Mouse (Mus musculus): Measurements from ENCODE around the gene Atrnl1. TPM values are rescaled to one million over a fixed set of nuclear protein-coding genes. Genes with fewer than 3 reads are reported as not detected.

Atrnl1 gene
- polyA plus RNA-seq, 1 experiment from 2014 or later: 7.6 TPM

- Histone ChIP-seq H3K9me3 (ENCODE audit: control insufficient read depth, low read length) (no peaks in the 10 kb centered on the region), H3K4me3 (ENCODE audit: low read depth, low read length) (no peak overlapping the region), H3K9ac (ENCODE audit: low read length) (no peak overlapping the region), H3K27me3 (ENCODE audit: control insufficient read depth, insufficient read depth, low read length) (no peaks in the 10 kb centered on the region), H3K4me1 (ENCODE audit: control insufficient read depth, insufficient read depth, low read length) (no peaks in the 10 kb centered on the region), H3K36me3 (ENCODE audit: control insufficient read depth, insufficient read depth, low read length) (no peaks in the 10 kb centered on the region), H3K4me2 (ENCODE audit: low read depth) (no peak overlapping the region), H3K27ac (ENCODE audit: low read depth, low read length) (no peak overlapping the region)
- DNase-seq (ENCODE audit: low spot score): no peak
- ATAC-seq (ENCODE audit: insufficient read depth, low FRiP score, low TSS enrichment): no peak
- 96% methylated on average over 2 of the region's 2 CpGs for WGBS
These were observed 151.7 kb downstream of the Atrnl1 start for GRCm38 (mm10) chr19:57762526-57762925.

GRCm38 (mm10) chr19:57764576-57765371, 153.9 kb downstream of the Atrnl1 start:
- Histone ChIP-seq H3K9me3 (ENCODE audit: control insufficient read depth, low read length) (no peaks in the 10 kb centered on the region), H3K4me1 (ENCODE audit: control insufficient read depth, insufficient read depth, low read length) (no peaks in the 10 kb centered on the region), H3K36me3 (ENCODE audit: control insufficient read depth, insufficient read depth, low read length) (no peaks in the 10 kb centered on the region), H3K9ac (ENCODE audit: low read length) (no peak overlapping the region), H3K4me3 (ENCODE audit: low read depth, low read length) (no peak overlapping the region), H3K27me3 (ENCODE audit: control insufficient read depth, insufficient read depth, low read length) (no peaks in the 10 kb centered on the region), H3K27ac (ENCODE audit: low read depth, low read length) (no peak overlapping the region), H3K4me2 (ENCODE audit: low read depth) (no peak overlapping the region)
- 83% methylated on average over 16 of the region's 16 CpGs for WGBS
- DNase-seq (ENCODE audit: low spot score): no peak
- no peak for ATAC-seq (ENCODE audit: insufficient read depth, low FRiP score, low TSS enrichment)

GRCm38 (mm10) chr19:57767051-57767450, 156.2 kb downstream of the Atrnl1 start:
- no peak overlapping the region for H3K4me3 ChIP-seq (ENCODE audit: low read depth, low read length)
- no peak overlapping the region for H3K9ac ChIP-seq (ENCODE audit: low read length)
- ATAC-seq (ENCODE audit: insufficient read depth, low FRiP score, low TSS enrichment) (no peak), DNase-seq (ENCODE audit: low spot score) (no peak)
- no peaks in the 10 kb centered on the region for H3K9me3 ChIP-seq (ENCODE audit: control insufficient read depth, low read length)
- H3K27me3 ChIP-seq (ENCODE audit: control insufficient read depth, insufficient read depth, low read length): no peaks in the 10 kb centered on the region
- 87% methylated on average over 2 of the region's 2 CpGs for WGBS
- no peaks in the 10 kb centered on the region for H3K36me3 ChIP-seq (ENCODE audit: control insufficient read depth, insufficient read depth, low read length)
- H3K4me2 ChIP-seq (ENCODE audit: low read depth): no peak overlapping the region
- H3K27ac ChIP-seq (ENCODE audit: low read depth, low read length): no peak overlapping the region
- no peaks in the 10 kb centered on the region for H3K4me1 ChIP-seq (ENCODE audit: control insufficient read depth, insufficient read depth, low read length)

- Histone ChIP-seq H3K9ac (ENCODE audit: low read length) (no peak overlapping the region), H3K4me2 (ENCODE audit: low read depth) (no peak overlapping the region), H3K9me3 (ENCODE audit: control insufficient read depth, low read length) (no peaks in the 10 kb centered on the region), H3K27me3 (ENCODE audit: control insufficient read depth, insufficient read depth, low read length) (no peaks in the 10 kb centered on the region), H3K4me1 (ENCODE audit: control insufficient read depth, insufficient read depth, low read length) (no peaks in the 10 kb centered on the region), H3K4me3 (ENCODE audit: low read depth, low read length) (no peak overlapping the region), H3K27ac (ENCODE audit: low read depth, low read length) (no peak overlapping the region), H3K36me3 (ENCODE audit: control insufficient read depth, insufficient read depth, low read length) (no peaks in the 10 kb centered on the region)
- ATAC-seq (ENCODE audit: insufficient read depth, low FRiP score, low TSS enrichment): no peak
- DNase-seq (ENCODE audit: low spot score): no peak
- WGBS: 93% methylated on average over 11 of the region's 11 CpGs
These were observed 157.8 kb downstream of the Atrnl1 start for GRCm38 (mm10) chr19:57768661-57769060.

GRCm38 (mm10) chr19:57782366-57783089, 171.7 kb downstream of the Atrnl1 start:
- Histone ChIP-seq H3K27ac (ENCODE audit: low read depth, low read length) (no peak overlapping the region), H3K36me3 (ENCODE audit: control insufficient read depth, insufficient read depth, low read length) (no peaks in the 10 kb centered on the region), H3K4me2 (ENCODE audit: low read depth) (no peak overlapping the region), H3K9me3 (ENCODE audit: control insufficient read depth, low read length) (no peaks in the 10 kb centered on the region), H3K4me3 (ENCODE audit: low read depth, low read length) (no peak overlapping the region), H3K9ac (ENCODE audit: low read length) (no peak overlapping the region), H3K27me3 (ENCODE audit: control insufficient read depth, insufficient read depth, low read length) (no peaks in the 10 kb centered on the region), H3K4me1 (ENCODE audit: control insufficient read depth, insufficient read depth, low read length) (no peaks in the 10 kb centered on the region)
- DNase-seq (ENCODE audit: low spot score) (no peak), ATAC-seq (ENCODE audit: insufficient read depth, low FRiP score, low TSS enrichment) (no peak)
- 92% methylated on average over 3 of the region's 3 CpGs for WGBS

GRCm38 (mm10) chr19:57786699-57787098, 175.9 kb downstream of the Atrnl1 start:
- no peak for ATAC-seq (ENCODE audit: insufficient read depth, low FRiP score, low TSS enrichment)
- Histone ChIP-seq H3K4me2 (ENCODE audit: low read depth) (no peak overlapping the region), H3K27ac (ENCODE audit: low read depth, low read length) (no peak overlapping the region), H3K4me1 (ENCODE audit: control insufficient read depth, insufficient read depth, low read length) (no peaks in the 10 kb centered on the region), H3K27me3 (ENCODE audit: control insufficient read depth, insufficient read depth, low read length) (no peaks in the 10 kb centered on the region), H3K4me3 (ENCODE audit: low read depth, low read length) (no peak overlapping the region), H3K9ac (ENCODE audit: low read length) (no peak overlapping the region), H3K9me3 (ENCODE audit: control insufficient read depth, low read length) (no peaks in the 10 kb centered on the region), H3K36me3 (ENCODE audit: control insufficient read depth, insufficient read depth, low read length) (no peaks in the 10 kb centered on the region)
- no peak for DNase-seq (ENCODE audit: low spot score)
- WGBS: 62% methylated on average over 5 of the region's 5 CpGs

GRCm38 (mm10) chr19:57802207-57802606, 191.4 kb downstream of the Atrnl1 start:
- no peaks in the 10 kb centered on the region for H3K9me3 ChIP-seq (ENCODE audit: control insufficient read depth, low read length)
- H3K27me3 ChIP-seq (ENCODE audit: control insufficient read depth, insufficient read depth, low read length): no peaks in the 10 kb centered on the region
- ATAC-seq (ENCODE audit: insufficient read depth, low FRiP score, low TSS enrichment) (no peak), DNase-seq (ENCODE audit: low spot score) (no peak)
- no peaks in the 10 kb centered on the region for H3K4me1 ChIP-seq (ENCODE audit: control insufficient read depth, insufficient read depth, low read length)
- no peak overlapping the region for H3K4me2 ChIP-seq (ENCODE audit: low read depth)
- H3K4me3 ChIP-seq (ENCODE audit: low read depth, low read length): no peak overlapping the region
- WGBS: 84% methylated on average over 9 of the region's 9 CpGs
- no peaks in the 10 kb centered on the region for H3K36me3 ChIP-seq (ENCODE audit: control insufficient read depth, insufficient read depth, low read length)
- H3K27ac ChIP-seq (ENCODE audit: low read depth, low read length): no peak overlapping the region
- H3K9ac ChIP-seq (ENCODE audit: low read length): no peak overlapping the region

GRCm38 (mm10) chr19:57802771-57803482, 192.1 kb downstream of the Atrnl1 start:
- no peak overlapping the region for H3K27ac ChIP-seq (ENCODE audit: low read depth, low read length)
- no peaks in the 10 kb centered on the region for H3K9me3 ChIP-seq (ENCODE audit: control insufficient read depth, low read length)
- WGBS: 81% methylated on average over 14 of the region's 14 CpGs
- ATAC-seq (ENCODE audit: insufficient read depth, low FRiP score, low TSS enrichment): no peak
- H3K9ac ChIP-seq (ENCODE audit: low read length): no peak overlapping the region
- no peak for DNase-seq (ENCODE audit: low spot score)
- H3K4me1 ChIP-seq (ENCODE audit: control insufficient read depth, insufficient read depth, low read length): no peaks in the 10 kb centered on the region
- no peak overlapping the region for H3K4me3 ChIP-seq (ENCODE audit: low read depth, low read length)
- H3K27me3 ChIP-seq (ENCODE audit: control insufficient read depth, insufficient read depth, low read length): no peaks in the 10 kb centered on the region
- H3K4me2 ChIP-seq (ENCODE audit: low read depth): no peak overlapping the region
- no peaks in the 10 kb centered on the region for H3K36me3 ChIP-seq (ENCODE audit: control insufficient read depth, insufficient read depth, low read length)

All from neural tube, embryonic 11.5 days (tissue).